8 mouse cellular contexts compared by ENCODE assay signal in genomic region chr8:57653056-57653767, GRCm38 (mm10). TPM values are rescaled to one million over a fixed set of nuclear protein-coding genes. Genes with fewer than 3 reads are reported as not detected.
DNase-seq lines count a peak whose midpoint lies in the region; ATAC-seq and TF ChIP-seq lines count a peak whose summit lies in the region.

No protein-coding gene starts in this region.

- H3K4me1 ChIP-seq in intestine, embryonic 15.5 days (replicated peaks), result peaks cover 8% of the 10 kb centered on the region
- H3K4me1 ChIP-seq in liver, embryonic 15.5 days (replicated peaks), result peaks cover 24% of the 10 kb centered on the region
- H3K4me1 ChIP-seq in neural tube, embryonic 11.5 days (ENCODE audit: control insufficient read depth, insufficient read depth, low read length), result peaks cover 5% of the 10 kb centered on the region; the same call in 1 of the 2 replicates
- peaks cover 4% of the 10 kb centered on the region for H3K4me1 ChIP-seq in testis, adult 2 months (ENCODE audit: control insufficient read depth, insufficient read depth, low read length)

- peak overlapping the region; percentile 94 for H3K4me3 ChIP-seq in intestine, embryonic 15.5 days (replicated peaks)
- peak overlapping the region; percentile 80 for H3K4me3 ChIP-seq in liver, embryonic 15.5 days (replicated peaks)
- H3K4me3 ChIP-seq in neural tube, embryonic 11.5 days (ENCODE audit: low read depth, low read length), result peak overlapping the region; percentile 90
- H3K4me3 ChIP-seq in testis, adult 2 months (ENCODE audit: control insufficient read depth, low read depth, low read length), result peak overlapping the region; percentile 75

- peak overlapping the region; percentile 62 for H3K9ac ChIP-seq in intestine, embryonic 15.5 days
- peak overlapping the region; percentile 75; the same call in 1 of the 2 replicates for H3K9ac ChIP-seq in liver, embryonic 15.5 days
- H3K9ac ChIP-seq in neural tube, embryonic 11.5 days (ENCODE audit: low read length), result peak overlapping the region; percentile 51

- TF ChIP-seq POLR2A in testis, adult 2 months (IDR thresholded peaks at IDR 0.05; ENCODE audit: control insufficient read depth, low read depth, low read length), result 0 out of 2 replicates have a peak, but pooled peaks have one; percentile 25

- no peak for TF ChIP-seq CTCF in testis, adult 2 months (IDR thresholded peaks at IDR 0.05; ENCODE audit: control insufficient read depth, insufficient read depth, insufficient replicate concordance, low read depth, low read length)

- H3K27ac ChIP-seq in intestine, embryonic 15.5 days, result peak overlapping the region; percentile 99
- H3K27ac ChIP-seq in liver, embryonic 15.5 days (replicated peaks), result peak overlapping the region; percentile 29
- no peak overlapping the region for H3K27ac ChIP-seq in neural tube, embryonic 11.5 days (ENCODE audit: low read depth, low read length)
- H3K27ac ChIP-seq in testis, adult 2 months (ENCODE audit: control insufficient read depth, insufficient read depth, low read depth, low read length), result no peak overlapping the region

- intact Hi-C loops in left cerebral cortex, postnatal 4 days (cut with DNase I), result loop anchor here (5.0 to 10.0 kb wide), 2 partner anchors 76 to 142 kb away; no protein-coding TSS in a partner anchor
- intact Hi-C loops in left cerebral cortex, postnatal 14 days (cut with DNase I), result loop anchor here (5.0 kb wide), 2 partner anchors 81 to 139 kb away; no protein-coding TSS in a partner anchor

- peak; percentile 65 for DNase-seq in left cerebral cortex, postnatal 4 days
- DNase-seq in left cerebral cortex, postnatal 14 days (ENCODE audit: low spot score in 2 of 2), result no peak
- DNase-seq in cerebellum, postnatal 10 days, result peak; percentile 75 to 83
- peak; percentile 23 for DNase-seq in gastrocnemius, postnatal 25 days
- DNase-seq in neural tube, embryonic 11.5 days (ENCODE audit: low spot score), result peak; percentile 76

- H3K9me3 ChIP-seq in intestine, embryonic 15.5 days, result no peaks in the 10 kb centered on the region
- H3K9me3 ChIP-seq in liver, embryonic 15.5 days (replicated peaks), result no peaks in the 10 kb centered on the region
- H3K9me3 ChIP-seq in neural tube, embryonic 11.5 days (ENCODE audit: control insufficient read depth, low read length), result no peaks in the 10 kb centered on the region

- H3K36me3 ChIP-seq in intestine, embryonic 15.5 days, result no peaks in the 10 kb centered on the region
- H3K36me3 ChIP-seq in liver, embryonic 15.5 days (replicated peaks), result no peaks in the 10 kb centered on the region
- H3K36me3 ChIP-seq in neural tube, embryonic 11.5 days (ENCODE audit: control insufficient read depth, insufficient read depth, low read length), result no peaks in the 10 kb centered on the region
- no peaks in the 10 kb centered on the region; the same call in 1 of the 2 replicates for H3K36me3 ChIP-seq in testis, adult 2 months (ENCODE audit: control insufficient read depth, insufficient read depth, low read length)

- under 1% methylated on average over 27 of the region's 38 CpGs for WGBS in intestine, embryonic 15.5 days
- 1% methylated on average over 27 of the region's 38 CpGs for WGBS in liver, embryonic 15.5 days (ENCODE audit: insufficient replicate concordance)
- 1% methylated on average over 19 of the region's 38 CpGs for WGBS in neural tube, embryonic 11.5 days

- no peaks in the 10 kb centered on the region for H3K27me3 ChIP-seq in intestine, embryonic 15.5 days (replicated peaks)
- H3K27me3 ChIP-seq in liver, embryonic 15.5 days, result no peaks in the 10 kb centered on the region
- no peaks in the 10 kb centered on the region for H3K27me3 ChIP-seq in neural tube, embryonic 11.5 days (ENCODE audit: control insufficient read depth, insufficient read depth, low read length)
- no peaks in the 10 kb centered on the region for H3K27me3 ChIP-seq in testis, adult 2 months (ENCODE audit: control insufficient read depth, insufficient read depth, low read length)

- peak overlapping the region; percentile 78 for H3K4me2 ChIP-seq in intestine, embryonic 15.5 days (replicated peaks)
- H3K4me2 ChIP-seq in liver, embryonic 15.5 days, result peak overlapping the region; percentile 97
- peak overlapping the region; percentile 92 for H3K4me2 ChIP-seq in neural tube, embryonic 11.5 days (ENCODE audit: low read depth)

- peak; percentile 63 for ATAC-seq in intestine, embryonic 15.5 days
- ATAC-seq in liver, embryonic 15.5 days (ENCODE audit: insufficient read depth), result peak; percentile 7
- ATAC-seq in neural tube, embryonic 11.5 days (ENCODE audit: insufficient read depth, low FRiP score, low TSS enrichment), result peak; percentile 78

RNA-seq across cellular contexts. Expression of gene Galnt7, which starts 0.4 kb away (rescaled TPM):
- total RNA-seq in left cerebral cortex, postnatal 4 days (2021), result 10 to 100 TPM; 10.9 to 13.0 TPM
- 1 to 10 TPM; 8.1 to 8.3 TPM for total RNA-seq in left cerebral cortex, postnatal 14 days (2021)
- total RNA-seq in gastrocnemius, postnatal 25 days (2021), result 1 to 10 TPM; 2.9 to 3.6 TPM
- polyA plus RNA-seq in intestine, embryonic 15.5 days (2015; fragmentation: Nextera tagmentation; extraction: Ambion mirVana), result 29.8 and 30.5 TPM in 2 replicates
- polyA plus RNA-seq in liver, embryonic 15.5 days (2015; fragmentation: Nextera tagmentation; extraction: Ambion mirVana), result 3.5 and 3.8 TPM in 2 replicates
- polyA plus RNA-seq in neural tube, embryonic 11.5 days (2014; fragmentation: Nextera tagmentation; extraction: Ambion mirVana), result 19.8 and 20.1 TPM in 2 replicates
- 3.6 and 4.9 TPM in 2 replicates for polyA plus RNA-seq in testis, adult 2 months (2012; rRNA removed)

Comparison
In these comparisons a context has a peak if more than half of its experiments do, and no peak if none do; other contexts are left out.
1. DNase-seq: peak in left cerebral cortex, postnatal 4 days (single experiment), cerebellum, postnatal 10 days (2 of 2), gastrocnemius, postnatal 25 days (single experiment) and neural tube, embryonic 11.5 days (single experiment); none in left cerebral cortex, postnatal 14 days (0 of 2).
2. ATAC-seq: peak in every context shown above with its lines; median percentile 78 in neural tube, embryonic 11.5 days; 63 in intestine, embryonic 15.5 days; 7 in liver, embryonic 15.5 days.
3. H3K27ac ChIP-seq: peak in intestine, embryonic 15.5 days (single experiment) and liver, embryonic 15.5 days (single experiment); none in neural tube, embryonic 11.5 days (single experiment) and testis, adult 2 months (single experiment).
4. Peak in every context shown above with its lines, with median percentiles within 50 percentile points of each other: H3K4me2 ChIP-seq, H3K4me3 ChIP-seq and H3K9ac ChIP-seq.